Mouse (Mus musculus) G1E (cell line): ENCODE measurements around the gene Sstr4.

Experiments
- CTCF ChIP-seq: IDR thresholded peaks from 2 replicates; pipeline ENCODE4 v1.5.1; 2012; ENCODE audit warnings: low read depth, low read length, inconsistent platforms, mixed read lengths
- TAL1 ChIP-seq: conservative IDR thresholded peaks from 2 replicates; pipeline ENCODE4 v1.6.1; 2012; ENCODE audit warnings: low read depth, low read length, inconsistent platforms, mixed read lengths

DNA sequence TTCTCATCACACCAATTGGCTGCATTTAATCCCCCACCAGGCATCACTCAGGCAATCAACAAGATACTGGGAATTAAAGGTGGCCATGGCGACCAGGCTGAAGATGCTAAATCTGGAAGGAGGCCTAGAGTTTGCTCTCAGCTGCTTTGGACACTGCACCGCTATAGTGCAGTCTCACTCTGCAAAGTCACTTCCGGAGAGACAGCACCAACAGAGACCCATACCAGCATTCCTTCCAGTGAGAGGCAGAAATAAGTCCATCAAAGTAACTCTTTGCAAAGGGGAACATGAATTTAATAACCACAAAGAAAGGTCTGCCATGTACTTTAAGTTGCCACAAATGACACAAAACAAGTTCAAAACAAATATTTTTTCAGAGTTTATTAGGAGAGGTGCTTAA is 41.1 kb downstream of the Sstr4 start:
- no peak for TF ChIP-seq TAL1
- TF ChIP-seq CTCF, result no peak
